Mouse (Mus musculus) thymus, adult 18-20 months (tissue): ENCODE measurements around the gene Pxmp2.

Experiments used
- DNase-seq, 2 experiments: peaks; one replicate each; pipeline ENCODE4 v3.0.0; 2022; ENCODE audit warnings: mixed read lengths in 2 of 2

Gene Pxmp2

GRCm38 (mm10) chr5:110285770-110286445, at the start of gene Pxmp2, which contains the start of gene Pole:
Gene Pxmp2 (minus strand): TSS chr5:110286186.
Gene Pole (plus strand): TSS chr5:110286306.
- DNase-seq, result peak; percentile 70 to 74

DNA sequence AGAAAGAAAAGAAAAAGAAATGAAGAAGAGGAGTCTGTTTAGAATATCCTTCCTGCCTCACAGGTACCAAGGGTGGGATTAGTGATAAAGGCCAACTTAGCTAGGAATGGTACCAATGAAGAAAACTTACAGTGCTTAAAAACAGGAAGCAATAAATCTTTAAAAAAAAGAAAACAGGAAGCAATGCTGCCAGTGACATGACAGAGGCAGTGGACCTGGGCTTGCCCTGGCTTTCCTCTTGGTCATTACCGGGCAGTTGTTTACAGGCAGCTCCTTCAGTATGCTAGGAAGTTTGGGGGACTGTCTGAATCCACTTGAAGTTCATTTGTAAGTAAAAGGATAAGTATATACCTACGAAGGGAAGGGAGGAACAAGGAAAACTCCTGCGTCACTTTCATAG, 44.5 kb upstream of the Pxmp2 start:
- DNase-seq, result no peak

GRCm38 (mm10) chr5:110313127-110313526, 27.1 kb upstream of the Pxmp2 start:
- no peak for DNase-seq

DNA sequence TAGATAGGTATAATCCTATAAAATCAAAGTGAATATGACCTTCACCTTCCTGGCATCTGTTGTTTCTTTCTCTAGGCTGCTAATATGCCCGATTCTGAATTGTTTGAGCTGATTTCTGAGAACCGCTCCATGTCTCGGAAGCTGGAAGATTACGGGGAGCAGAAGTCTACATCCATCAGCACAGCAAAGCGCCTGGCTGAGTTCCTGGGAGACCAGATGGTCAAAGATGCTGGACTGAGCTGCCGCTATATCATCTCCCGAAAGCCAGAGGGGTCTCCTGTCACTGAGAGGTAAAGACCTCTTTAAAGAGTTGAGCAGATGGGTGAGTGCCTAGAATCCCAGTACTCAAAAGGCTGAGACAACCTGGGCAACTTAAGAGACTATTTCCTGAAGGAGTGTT, 22.9 kb upstream of the Pxmp2 start:
- no peak for DNase-seq

DNA sequence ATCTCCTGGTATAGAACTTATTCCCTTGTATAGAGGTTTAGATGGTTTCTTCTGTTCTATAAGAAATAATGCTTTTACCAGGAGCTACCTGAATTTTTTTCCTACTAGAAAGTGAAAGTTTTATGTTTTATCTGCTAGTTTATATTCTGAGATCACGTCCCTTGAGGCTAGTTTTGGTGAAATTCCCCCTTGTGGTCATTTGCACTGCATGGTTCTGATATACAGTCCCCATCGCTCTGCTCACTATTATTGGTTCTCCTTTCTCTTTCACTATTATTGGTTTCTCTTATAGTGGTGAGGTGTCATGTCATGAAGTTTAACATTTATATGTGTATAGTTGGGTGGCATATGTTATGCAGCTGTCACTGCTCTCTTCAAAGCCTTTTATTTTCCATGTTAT, 14.6 kb upstream of the Pxmp2 start:
- DNase-seq, result no peak

DNA sequence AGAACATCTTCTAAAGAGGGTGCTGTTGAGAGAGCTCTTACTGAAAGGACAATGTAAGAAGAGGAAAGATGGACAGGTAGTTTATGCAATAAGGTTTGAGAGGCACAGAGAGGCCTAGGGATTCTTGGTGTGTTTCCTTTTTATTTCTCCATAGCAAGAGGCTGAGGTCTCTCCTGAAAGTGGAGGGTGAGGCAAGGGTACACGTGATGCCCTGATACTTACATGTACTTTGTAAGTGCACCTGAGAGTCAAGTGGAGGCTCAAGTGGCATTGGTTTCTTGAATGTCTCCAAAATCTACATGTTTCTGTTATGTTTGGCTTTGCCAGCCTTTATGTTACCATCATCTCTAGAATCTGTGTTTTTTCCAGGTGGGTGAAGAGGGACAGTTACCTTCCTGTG, 10.7 kb upstream of the Pxmp2 start:
- no peak for DNase-seq

DNA sequence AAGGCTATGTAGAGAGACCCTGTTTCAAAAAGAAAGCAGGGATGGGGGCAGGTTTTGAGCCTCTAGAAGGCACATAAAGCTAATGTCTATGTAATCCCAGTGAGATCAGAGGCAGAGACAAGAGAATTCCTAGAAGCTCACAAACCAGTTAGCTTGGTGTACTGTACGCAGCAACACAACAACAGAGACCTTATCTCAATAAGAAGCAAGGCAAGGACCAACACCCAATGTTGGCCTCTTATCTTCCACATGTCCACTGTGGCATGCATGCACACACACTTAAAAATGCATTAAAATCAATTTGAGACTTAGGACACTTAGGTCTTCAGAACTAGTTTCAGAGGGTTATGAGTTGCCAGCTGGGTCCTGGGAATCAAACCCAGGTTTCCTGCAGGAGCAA, 5.7 kb upstream of the Pxmp2 start:
- no peak for DNase-seq

DNA sequence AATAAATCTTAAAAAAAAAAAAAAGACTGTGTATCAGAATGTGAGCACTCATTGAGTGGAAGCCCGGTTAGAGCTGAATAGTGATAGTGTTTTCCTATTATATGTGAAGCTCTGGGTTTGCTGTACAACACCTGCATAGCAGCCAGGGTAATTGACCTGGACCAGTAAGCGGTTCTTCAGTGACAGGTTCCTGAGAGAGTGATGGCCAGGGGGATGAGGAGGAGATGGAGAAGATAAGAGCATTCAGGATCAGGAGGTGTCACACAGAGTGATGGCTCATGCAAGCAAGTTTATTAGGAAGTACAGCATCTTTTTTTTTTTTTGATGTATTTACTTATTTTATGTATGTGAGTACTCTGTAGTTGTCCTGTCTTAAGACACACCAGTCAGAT, 1.1 kb upstream of the Pxmp2 start:
- no peak for DNase-seq

DNA sequence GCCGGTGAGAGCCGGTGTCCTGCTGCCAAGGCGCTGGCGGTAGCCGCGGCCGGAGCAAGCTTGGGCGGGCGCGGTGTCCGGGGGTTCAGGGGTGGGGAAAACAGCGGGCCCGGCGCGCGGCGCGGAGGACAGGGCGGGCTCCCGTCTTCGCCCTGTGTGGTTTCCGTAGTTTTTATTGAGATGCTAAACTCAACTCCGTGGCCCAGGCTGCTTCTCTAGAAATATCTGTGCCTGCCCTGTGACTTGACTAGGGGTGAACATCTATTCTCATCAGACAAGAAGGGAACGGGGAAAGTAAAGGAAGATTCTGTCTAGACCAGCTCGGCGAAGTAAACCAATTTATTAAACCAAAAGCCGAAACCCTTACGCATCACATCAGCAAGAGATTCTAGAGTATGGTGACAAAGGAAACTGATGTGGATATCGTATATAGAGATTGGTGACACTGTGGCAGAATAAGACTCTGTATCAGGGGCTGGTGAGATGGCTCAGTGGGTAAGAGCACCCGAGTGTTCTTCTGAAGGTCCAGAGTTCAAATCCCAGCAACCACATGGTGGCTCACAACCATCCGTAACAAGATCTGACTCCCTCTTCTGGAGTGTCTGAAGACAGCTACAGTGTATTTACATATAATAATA, 579 bp upstream of the Pxmp2 start:
- DNase-seq, result no peak

- no peak for DNase-seq
Measured at GRCm38 (mm10) chr5:110285156-110285555, 830 bp downstream of the Pxmp2 start.

GRCm38 (mm10) chr5:110284536-110284935, 1.4 kb downstream of the Pxmp2 start:
- peak; percentile 22 to 45 for DNase-seq

DNA sequence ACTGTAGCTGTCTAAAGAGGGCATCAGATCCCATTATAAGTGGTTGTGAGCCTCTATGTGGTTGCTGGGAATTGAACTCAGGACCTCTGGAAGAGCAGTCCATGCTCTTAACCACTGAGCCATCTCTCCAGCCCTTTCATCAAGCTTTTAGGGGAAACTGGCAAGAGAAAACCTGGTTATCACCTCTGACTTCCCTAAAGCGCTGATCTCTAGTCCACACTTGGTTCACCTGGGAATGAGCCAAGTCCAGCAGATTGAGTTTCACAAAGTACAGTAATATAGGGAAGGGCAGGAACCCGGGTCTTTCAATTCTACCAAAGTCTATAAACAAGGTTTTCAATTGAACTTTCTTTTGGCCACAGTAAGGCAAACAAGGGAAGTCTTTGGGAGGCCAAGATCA, 4.0 kb downstream of the Pxmp2 start:
- no peak for DNase-seq

DNA sequence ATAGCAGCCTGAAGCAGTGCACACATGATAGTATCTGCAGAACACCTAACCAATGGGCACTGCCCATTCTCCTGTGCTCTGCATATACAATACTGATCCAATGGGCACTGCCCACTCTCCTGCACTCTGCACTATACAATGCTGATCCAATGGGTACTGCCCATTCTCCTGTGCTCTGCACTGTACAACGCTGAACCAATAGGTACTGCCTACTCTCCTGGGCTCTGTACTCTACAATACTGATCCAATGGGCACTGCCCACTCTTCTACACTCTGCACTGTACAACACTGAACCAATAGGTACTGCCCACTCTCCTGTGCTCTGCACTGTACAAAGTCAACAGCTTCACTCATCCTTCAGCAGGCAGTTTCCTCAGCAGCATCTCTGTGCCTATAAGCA, 9.1 kb downstream of the Pxmp2 start:
- DNase-seq, result no peak

DNA sequence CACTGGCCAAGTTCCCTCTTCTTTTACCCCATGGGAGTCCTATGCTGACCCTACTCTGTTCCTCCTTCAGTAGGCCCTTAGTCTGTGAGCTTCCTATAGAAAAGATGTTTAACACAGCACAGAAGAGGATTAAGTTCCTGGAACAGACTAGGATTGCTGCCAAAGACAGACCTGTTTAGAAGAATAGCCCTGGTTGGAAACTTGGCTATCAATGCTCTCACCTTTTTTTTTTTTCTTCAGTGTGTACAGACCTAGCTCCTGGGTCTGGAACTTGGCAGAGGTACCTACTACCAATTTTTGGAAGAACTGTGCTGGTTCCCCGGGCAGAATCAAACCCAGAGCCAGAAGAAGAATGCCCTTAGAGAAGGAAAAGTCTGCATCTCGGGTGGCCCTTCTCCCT, 9.6 kb downstream of the Pxmp2 start:
- no peak for DNase-seq

DNA sequence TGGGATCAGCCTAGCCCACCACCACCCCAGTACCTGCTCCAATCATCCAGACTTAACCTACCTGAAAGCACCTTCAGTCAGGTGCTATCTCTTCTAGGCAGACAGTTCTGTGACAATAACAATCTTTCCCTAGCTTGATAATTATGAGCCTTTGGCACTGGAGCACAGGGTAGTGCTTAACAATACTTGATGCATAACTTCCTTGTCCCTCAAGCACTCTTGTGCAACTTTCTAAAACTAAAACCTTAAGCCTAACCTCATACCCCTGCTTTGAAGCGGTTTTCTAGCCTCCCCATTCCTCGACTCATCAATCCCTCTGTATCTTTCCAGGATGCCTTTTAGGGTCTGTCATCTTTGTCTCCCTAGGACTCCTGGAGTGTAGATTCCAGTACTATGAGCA, 11.1 kb downstream of the Pxmp2 start:
- no peak for DNase-seq

DNA sequence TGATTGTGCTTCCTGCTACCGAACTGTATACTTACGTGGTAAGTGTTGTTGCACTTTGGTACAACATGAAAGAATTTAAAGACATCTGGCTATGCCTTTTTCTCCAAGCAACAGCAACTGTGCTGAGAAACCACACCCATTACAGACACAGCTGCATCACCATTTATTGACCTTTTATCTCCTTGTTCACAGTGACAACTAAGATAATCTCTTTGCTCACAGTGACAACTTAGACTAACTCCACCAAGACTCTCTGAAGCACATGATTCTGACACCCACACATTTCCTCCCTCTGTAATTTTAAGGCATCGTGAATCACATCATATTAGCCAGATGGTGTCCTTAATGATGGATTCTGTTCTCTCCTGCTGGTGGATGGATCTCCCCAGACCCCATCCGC, 11.8 kb downstream of the Pxmp2 start:
- DNase-seq, result no peak

DNA sequence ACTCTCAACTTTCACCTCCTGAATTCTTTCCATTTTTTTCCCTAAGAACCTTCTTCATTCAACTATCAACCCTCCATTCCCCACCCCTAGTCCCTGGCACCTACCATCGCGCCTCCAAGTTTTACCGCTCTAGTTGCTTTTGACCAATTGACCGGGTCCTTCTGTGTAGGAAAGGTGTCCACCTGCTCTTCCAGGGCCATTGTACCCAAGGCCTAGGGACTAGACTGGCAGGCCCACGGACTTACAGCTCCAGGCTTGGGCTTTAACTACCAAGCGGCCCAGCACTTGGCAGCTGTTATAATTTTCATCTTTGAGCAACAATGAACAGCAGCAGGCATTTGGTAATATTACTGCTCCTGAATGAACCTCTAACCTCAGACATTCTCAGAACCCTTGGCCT, 15.7 kb downstream of the Pxmp2 start:
- no peak for DNase-seq

GRCm38 (mm10) chr5:110269141-110270101, 16.6 kb downstream of the Pxmp2 start, which contains the start of gene Pgam5:
Gene Pgam5 (minus strand): TSS chr5:110269913.
- DNase-seq, result peak; percentile 70 to 72

DNA sequence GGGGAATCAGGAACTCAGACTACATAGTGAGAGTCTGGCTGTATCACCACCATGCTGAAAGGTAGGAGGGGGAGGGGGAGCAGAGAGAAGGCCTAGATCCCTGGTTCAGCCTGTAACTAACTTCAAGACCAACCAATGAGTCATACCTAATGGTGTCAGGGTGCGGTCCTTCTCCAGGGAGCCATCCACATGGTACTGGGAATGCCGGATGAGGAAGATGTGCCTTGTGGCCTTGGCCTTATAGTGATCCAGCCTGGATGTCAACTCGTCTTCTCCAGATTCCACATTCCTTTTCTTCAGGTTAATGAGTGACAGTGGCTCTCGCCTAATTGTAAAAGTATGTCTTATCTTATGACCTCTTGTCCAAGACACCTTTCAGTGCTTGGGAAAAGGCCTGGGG, 19.0 kb downstream of the Pxmp2 start:
- DNase-seq, result no peak

- no peak for DNase-seq
Measured at GRCm38 (mm10) chr5:110244091-110244490, 41.9 kb downstream of the Pxmp2 start.

GRCm38 (mm10) chr5:110232346-110232745, 53.6 kb downstream of the Pxmp2 start:
- DNase-seq, result no peak

DNA sequence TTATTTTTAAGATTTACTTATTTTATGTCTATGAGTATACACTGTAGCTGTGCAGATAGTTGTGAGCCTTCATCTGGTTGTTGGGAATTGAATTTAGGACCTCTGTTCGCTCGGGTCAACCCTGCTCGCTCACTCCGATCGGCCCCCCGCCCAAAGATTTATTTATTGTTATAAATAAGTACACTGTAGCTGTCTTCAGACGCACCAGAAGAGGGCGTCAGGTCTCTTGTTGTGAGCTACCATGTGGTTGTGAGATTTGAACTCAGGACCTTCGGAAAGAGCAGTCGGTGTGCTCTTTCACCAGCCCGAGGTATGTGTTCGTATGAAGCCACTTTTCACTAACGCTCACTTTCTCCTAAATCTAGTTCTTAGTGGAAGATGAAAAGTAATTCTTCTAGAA, 54.3 kb downstream of the Pxmp2 start:
- DNase-seq, result peak in 1 of 2 experiments; percentile 14

DNA sequence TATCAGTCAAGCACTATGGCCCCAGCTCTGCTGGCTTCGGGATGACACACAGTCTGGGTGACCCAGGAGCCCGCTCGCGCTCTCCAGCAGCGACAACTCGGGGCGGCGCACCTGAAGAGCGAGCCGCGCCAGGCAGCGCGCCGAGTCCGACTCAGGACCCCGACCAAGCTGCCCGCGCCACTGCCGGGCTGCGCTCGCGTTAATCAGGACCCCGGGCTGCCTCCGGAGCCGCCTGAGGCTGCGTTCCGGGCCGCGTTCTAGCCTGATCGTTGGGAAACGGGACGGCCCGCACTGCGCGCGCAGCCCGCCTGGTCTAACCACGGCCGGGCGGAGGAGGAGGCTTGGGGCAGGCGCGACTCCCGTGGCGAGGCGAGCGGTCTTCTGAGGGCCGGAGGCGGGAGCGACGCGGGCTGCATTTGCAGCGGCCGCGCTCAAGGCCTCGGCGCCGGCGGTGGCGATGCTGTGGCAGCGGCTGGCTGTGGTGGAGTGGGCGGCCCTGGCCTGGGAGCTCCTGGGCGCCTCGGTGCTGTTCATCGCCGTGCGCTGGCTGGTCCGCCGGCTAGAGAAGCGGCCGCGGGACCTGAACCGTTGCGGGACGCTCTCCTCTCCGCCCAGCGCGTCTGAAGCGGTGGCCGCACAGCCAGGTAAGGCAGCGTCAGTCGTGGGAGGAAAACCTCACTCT, 55.1 kb downstream of the Pxmp2 start, which contains the start of gene Ankle2:
Gene Ankle2 (plus strand): TSS at position 225 of the 682 bp plus-strand sequence.
- DNase-seq, result peak; percentile 79 to 81
